Mouse (Mus musculus): ENCODE data around the gene Fermt3. TPM values are rescaled to one million over a fixed set of nuclear protein-coding genes. Genes with fewer than 3 reads are reported as not detected.
"Not testable (repeated sequence)": the region's sequence is repeated elsewhere in the genome, so short reads cannot be mapped to it uniquely, and the experiment has no call there.

The Fermt3 gene
- polyA plus RNA-seq, 1 experiment from 2014 or later: 7.6 TPM

GRCm38 (mm10) chr19:6992011-6992858 is 27.0 kb downstream of the Fermt3 start, which contains the start of gene Dnajc4:
Dnajc4 (minus strand) TSS chr19:6992572.
- DNase-seq (ENCODE audit: low spot score): peak; percentile 98
- H3K27me3 ChIP-seq (ENCODE audit: control insufficient read depth, insufficient read depth, low read length): no peaks in the 10 kb centered on the region
- H3K9ac ChIP-seq (ENCODE audit: low read length): peak within 1 kb of the TSS; percentile 67
- H3K4me1 ChIP-seq (replicated peaks; ENCODE audit: control insufficient read depth, insufficient read depth): peaks cover 14% of the 10 kb centered on the region
- TF ChIP-seq CTCF (IDR thresholded peaks at IDR 0.05; ENCODE audit: low read depth) (peak; percentile 33; the same call in 1 of the 2 replicates), EP300 (optimal IDR thresholded peaks at IDR 0.05) (no peak)
- peak within 1 kb of the TSS; percentile 49 for H3K4me3 ChIP-seq (ENCODE audit: low read depth, low read length)
- H3K4me2 ChIP-seq (replicated peaks; ENCODE audit: low read depth): peak within 1 kb of the TSS; percentile 89
- H3K9me3 ChIP-seq (ENCODE audit: control insufficient read depth, low read length): no peaks in the 10 kb centered on the region
- peak within 1 kb of the TSS; percentile 61 for H3K27ac ChIP-seq (replicated peaks)
- H3K36me3 ChIP-seq (ENCODE audit: control insufficient read depth, insufficient read depth, low read length): no peaks in the 10 kb centered on the region
- peak; percentile 95 for ATAC-seq (ENCODE audit: low FRiP score, low TSS enrichment)
- WGBS: 2% methylated on average over 37 of the region's 37 CpGs

- H3K9me3 ChIP-seq (ENCODE audit: control insufficient read depth, low read length); ATAC-seq (ENCODE audit: low FRiP score, low TSS enrichment); H3K27ac ChIP-seq (replicated peaks); H3K4me3 ChIP-seq (ENCODE audit: low read depth, low read length); H3K36me3 ChIP-seq (ENCODE audit: control insufficient read depth, insufficient read depth, low read length); H3K27me3 ChIP-seq (ENCODE audit: control insufficient read depth, insufficient read depth, low read length); H3K9ac ChIP-seq (ENCODE audit: low read length); DNase-seq (ENCODE audit: low spot score); H3K4me2 ChIP-seq (replicated peaks; ENCODE audit: low read depth): not testable (repeated sequence)
- H3K4me1 ChIP-seq (replicated peaks; ENCODE audit: control insufficient read depth, insufficient read depth): peaks cover 14% of the 10 kb centered on the region
- 84% methylated on average over 6 of the region's 6 CpGs for WGBS
These were observed 28.1 kb downstream of the Fermt3 start for GRCm38 (mm10) chr19:6991166-6991565.

- Histone ChIP-seq H3K9me3 (ENCODE audit: control insufficient read depth, low read length) (no peaks in the 10 kb centered on the region), H3K4me3 (ENCODE audit: low read depth, low read length) (no peak overlapping the region), H3K27me3 (ENCODE audit: control insufficient read depth, insufficient read depth, low read length) (no peaks in the 10 kb centered on the region), H3K36me3 (ENCODE audit: control insufficient read depth, insufficient read depth, low read length) (no peaks in the 10 kb centered on the region), H3K27ac (replicated peaks) (no peak overlapping the region), H3K9ac (ENCODE audit: low read length) (no peak overlapping the region), H3K4me2 (replicated peaks; ENCODE audit: low read depth) (no peak overlapping the region), H3K4me1 (replicated peaks; ENCODE audit: control insufficient read depth, insufficient read depth) (peaks cover 14% of the 10 kb centered on the region)
- TF ChIP-seq EP300 (optimal IDR thresholded peaks at IDR 0.05) (no peak), CTCF (IDR thresholded peaks at IDR 0.05; ENCODE audit: low read depth) (no peak)
- DNase-seq (ENCODE audit: low spot score) (no peak), ATAC-seq (ENCODE audit: low FRiP score, low TSS enrichment) (no peak)
- WGBS: 73% methylated on average over 6 of the region's 6 CpGs
These were observed 28.6 kb downstream of the Fermt3 start for GRCm38 (mm10) chr19:6990712-6991111.

GRCm38 (mm10) chr19:6989251-6989650 is 30.0 kb downstream of the Fermt3 start:
- ATAC-seq (ENCODE audit: low FRiP score, low TSS enrichment) (no peak), DNase-seq (ENCODE audit: low spot score) (no peak)
- no peak for TF ChIP-seq CTCF (IDR thresholded peaks at IDR 0.05; ENCODE audit: low read depth)
- TF ChIP-seq EP300 (optimal IDR thresholded peaks at IDR 0.05): no peak
- Histone ChIP-seq H3K27ac (replicated peaks) (no peak overlapping the region), H3K9ac (ENCODE audit: low read length) (no peak overlapping the region), H3K4me3 (ENCODE audit: low read depth, low read length) (no peak overlapping the region), H3K27me3 (ENCODE audit: control insufficient read depth, insufficient read depth, low read length) (no peaks in the 10 kb centered on the region), H3K4me2 (replicated peaks; ENCODE audit: low read depth) (no peak overlapping the region), H3K9me3 (ENCODE audit: control insufficient read depth, low read length) (no peaks in the 10 kb centered on the region), H3K36me3 (ENCODE audit: control insufficient read depth, insufficient read depth, low read length) (no peaks in the 10 kb centered on the region), H3K4me1 (replicated peaks; ENCODE audit: control insufficient read depth, insufficient read depth) (peaks cover 7% of the 10 kb centered on the region)
- WGBS: 74% methylated on average over 8 of the region's 8 CpGs

- Histone ChIP-seq H3K9ac (ENCODE audit: low read length) (peak overlapping the region; percentile 83), H3K36me3 (ENCODE audit: control insufficient read depth, insufficient read depth, low read length) (no peaks in the 10 kb centered on the region), H3K9me3 (ENCODE audit: control insufficient read depth, low read length) (no peaks in the 10 kb centered on the region), H3K4me2 (replicated peaks; ENCODE audit: low read depth) (peak overlapping the region; percentile 94), H3K27ac (replicated peaks) (peak overlapping the region; percentile 88), H3K4me3 (ENCODE audit: low read depth, low read length) (peak overlapping the region; percentile 74), H3K4me1 (replicated peaks; ENCODE audit: control insufficient read depth, insufficient read depth) (peaks cover 4% of the 10 kb centered on the region), H3K27me3 (ENCODE audit: control insufficient read depth, insufficient read depth, low read length) (no peaks in the 10 kb centered on the region)
- ATAC-seq (ENCODE audit: low FRiP score, low TSS enrichment) (no peak), DNase-seq (ENCODE audit: low spot score) (no peak)
- 5% methylated on average over 8 of the region's 8 CpGs for WGBS
- TF ChIP-seq EP300 (optimal IDR thresholded peaks at IDR 0.05) (no peak), CTCF (IDR thresholded peaks at IDR 0.05; ENCODE audit: low read depth) (no peak)
These were observed 31.4 kb downstream of the Fermt3 start for GRCm38 (mm10) chr19:6987904-6988285.

Data from stomach, postnatal 0 days (tissue).